Mouse (Mus musculus) right cerebral cortex, postnatal 4 days (tissue): ENCODE results near the gene Lysmd1.

Experiments
- DNase-seq: peaks from one replicate; pipeline ENCODE4 v3.0.0-alpha.2; 2022

Gene Lysmd1

DNA sequence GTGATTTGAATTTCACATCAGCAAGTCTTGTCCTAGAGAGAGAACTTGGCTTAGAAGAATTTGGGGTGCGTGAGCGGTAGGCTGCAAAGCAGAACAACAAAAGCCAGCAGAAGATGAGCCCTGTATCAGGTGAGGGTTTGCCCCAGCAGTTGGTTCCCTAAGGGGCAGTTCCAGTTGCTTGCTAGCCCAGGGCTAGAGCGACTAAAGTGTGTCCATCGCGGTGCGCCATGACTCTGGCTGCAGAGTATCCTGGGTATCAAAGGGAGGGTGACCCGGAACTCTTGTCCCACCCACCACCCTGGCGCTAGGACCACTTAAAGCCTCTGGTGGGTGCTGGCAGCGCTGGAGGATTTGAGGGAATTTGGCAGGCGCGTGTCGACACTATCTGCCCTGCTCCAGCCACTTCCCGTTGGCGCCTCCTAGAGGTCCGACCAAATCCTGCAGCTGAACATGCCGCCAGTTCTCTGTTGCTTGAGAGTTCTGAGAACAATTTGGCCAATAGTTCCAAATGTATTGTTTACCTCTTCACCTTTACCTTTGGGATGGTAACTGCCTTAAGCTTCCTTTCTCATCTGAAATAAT lies 40.2 kb downstream of the Lysmd1 start:
- DNase-seq: peak; percentile 83

DNA sequence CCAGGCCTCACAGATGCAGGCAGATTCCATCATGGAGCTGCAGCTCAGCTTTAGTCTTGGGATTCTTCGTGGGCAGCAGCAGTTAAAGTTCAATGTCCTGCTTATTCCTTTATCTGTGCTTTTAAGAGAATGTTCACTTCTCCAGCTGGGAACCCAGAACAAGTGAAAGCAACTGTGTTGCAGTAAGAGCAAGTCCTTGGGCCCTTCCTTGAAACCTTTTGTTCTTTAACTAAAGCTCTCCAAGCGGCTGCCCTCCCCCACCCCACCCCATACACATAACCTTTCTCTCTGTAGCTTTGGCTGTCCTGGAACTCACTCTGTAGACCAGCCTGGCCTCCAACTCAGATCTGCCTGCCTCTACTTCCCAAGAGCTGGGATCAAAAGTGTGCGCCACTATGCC lies 42.6 kb downstream of the Lysmd1 start:
- no peak for DNase-seq

- DNase-seq: no peak
Measured at GRCm38 (mm10) chr3:95177583-95177982, 43.7 kb downstream of the Lysmd1 start.

DNA sequence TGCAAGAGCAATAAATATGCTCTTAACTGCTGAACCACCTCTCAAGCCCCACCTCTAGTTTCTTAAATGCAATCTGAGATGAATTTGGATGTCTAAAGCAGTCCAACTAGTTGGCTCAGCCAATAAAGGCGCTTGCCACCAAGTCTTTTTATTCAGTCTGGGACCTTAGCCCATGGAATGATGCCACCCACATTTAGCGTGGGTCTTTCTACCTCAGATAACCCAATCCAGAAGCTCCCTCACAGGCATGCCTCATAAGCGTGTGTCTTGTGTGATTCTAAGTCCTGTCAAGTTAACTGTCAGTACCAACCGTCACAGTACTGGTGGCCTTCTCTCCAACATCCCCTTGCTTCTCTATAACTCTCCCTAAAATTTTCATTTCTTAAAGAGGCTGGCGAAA lies 45.1 kb downstream of the Lysmd1 start:
- DNase-seq: no peak

DNA sequence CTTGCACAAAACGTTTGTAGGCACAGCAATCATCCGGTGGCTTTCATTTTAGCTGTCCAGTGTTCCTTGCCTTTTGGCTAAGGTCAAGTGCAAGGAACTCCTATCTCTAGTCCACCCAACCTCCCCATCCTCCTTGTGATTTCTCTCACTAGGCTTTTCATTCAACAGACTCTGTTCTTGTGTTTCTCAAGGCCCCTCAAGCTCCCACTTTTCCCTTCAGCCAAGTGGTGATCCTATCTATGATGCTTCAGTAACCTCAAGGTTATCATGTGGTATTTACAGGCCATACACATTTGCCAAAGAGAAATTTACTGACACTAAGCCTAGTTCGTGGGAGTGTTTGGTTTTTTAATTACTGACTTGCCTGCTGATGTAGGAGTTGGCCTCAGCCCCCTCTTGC lies 46.0 kb downstream of the Lysmd1 start:
- no peak for DNase-seq

DNA sequence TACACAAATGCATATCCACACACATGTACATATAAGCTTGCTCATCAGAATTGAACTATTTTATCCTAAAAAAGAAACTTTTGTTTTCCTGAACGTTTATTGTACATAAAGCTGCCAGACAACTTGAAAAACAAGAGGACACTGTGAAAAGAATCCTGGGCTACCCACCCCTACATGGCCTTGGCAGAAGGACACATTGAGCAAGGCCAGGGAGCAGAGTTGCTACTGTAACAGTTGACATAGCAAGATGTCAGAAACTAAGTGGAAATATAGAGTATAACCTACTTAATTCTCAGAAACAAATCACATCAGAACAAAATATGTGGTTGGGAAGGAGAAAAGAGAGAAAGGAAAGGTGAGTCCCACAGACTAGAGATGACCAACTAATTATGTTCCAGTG lies 48.0 kb downstream of the Lysmd1 start:
- no peak for DNase-seq

DNA sequence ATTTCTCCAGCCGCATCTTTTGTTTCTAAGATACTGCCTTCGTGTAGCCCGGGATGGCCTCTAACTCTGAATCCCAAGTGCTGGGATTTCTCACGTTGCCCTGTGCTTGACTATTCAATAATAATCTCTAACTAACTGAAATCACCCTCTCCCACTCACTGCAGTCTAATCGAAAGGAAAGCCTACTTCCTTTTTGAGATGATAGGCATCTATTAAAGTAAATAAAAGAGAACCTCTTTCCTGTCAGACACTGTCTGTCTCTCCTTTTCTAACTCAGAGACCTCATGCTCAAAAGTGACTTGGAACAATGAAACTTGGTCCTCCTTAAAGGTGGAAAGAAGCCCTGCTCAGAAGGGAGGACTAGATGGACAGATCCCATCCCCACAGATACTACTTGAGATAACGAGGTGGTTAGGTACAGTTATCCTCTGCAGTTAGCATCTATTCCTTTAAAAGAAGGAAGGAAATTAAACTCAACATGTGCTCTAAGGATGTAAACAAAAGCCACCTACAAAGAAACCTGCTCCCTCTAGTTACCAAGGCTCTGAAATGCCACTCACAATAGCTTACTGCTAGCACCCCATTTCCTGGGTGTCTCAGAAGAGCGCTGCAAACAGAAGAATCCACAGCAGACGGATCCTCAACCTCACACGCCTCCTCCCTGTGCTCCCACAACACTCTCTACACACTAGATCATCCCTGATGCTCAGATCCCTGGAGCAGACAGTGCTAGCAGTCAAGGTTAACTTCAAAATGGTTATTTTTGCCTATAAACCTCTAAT lies 51.1 kb downstream of the Lysmd1 start:
- no peak for DNase-seq

- no peak for DNase-seq
Measured at GRCm38 (mm10) chr3:95186100-95186499, 52.2 kb downstream of the Lysmd1 start.

DNA sequence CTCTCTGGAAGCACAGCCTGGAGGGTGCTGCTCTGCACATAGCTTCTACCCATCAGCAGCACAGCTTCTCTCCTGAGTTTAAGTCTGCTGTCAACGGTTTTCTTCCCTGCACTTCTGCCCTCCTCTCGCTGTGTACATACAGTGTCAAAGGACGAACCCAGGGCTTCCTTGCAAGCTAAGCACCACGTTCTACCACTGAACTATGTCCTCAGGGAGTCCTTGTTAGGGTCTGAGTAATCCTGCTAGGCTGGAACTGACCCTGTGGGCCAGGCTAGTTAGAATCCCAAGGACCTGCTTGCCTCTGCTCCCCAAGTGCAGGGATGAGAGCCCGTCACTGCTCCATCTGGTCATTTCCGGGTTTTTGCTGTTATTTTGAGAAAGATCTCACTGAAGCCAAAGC lies 53.0 kb downstream of the Lysmd1 start:
- no peak for DNase-seq
